Mouse (Mus musculus) myocyte (in vitro differentiated cells): Measurements from ENCODE around the gene Myo18a. TPM values are rescaled to one million over a fixed set of nuclear protein-coding genes. Genes with fewer than 3 reads are reported as not detected.
A peak's percentile ranks its signal among the peaks of the same experiment; 100 is the strongest.

ENCODE experiments used
- H3K27me3 ChIP-seq: one replicate; pipeline ENCODE4 v1.6.1; 2011; ENCODE audit not compliant: control insufficient read depth, insufficient read depth, insufficient read length
- H3K36me3 ChIP-seq: one replicate; pipeline ENCODE4 v1.6.1; 2011; ENCODE audit not compliant: control insufficient read depth, insufficient read depth
- H3K4me2 ChIP-seq: one replicate; pipeline ENCODE4 v1.6.1; 2011; ENCODE audit warnings: low read depth, control low read depth
- H3K4me3 ChIP-seq: one replicate; pipeline ENCODE4 v1.5.1; 2011; ENCODE audit warnings: mild to moderate bottlenecking, control low read depth, moderate library complexity
- H3K79me2 ChIP-seq: one replicate; pipeline ENCODE4 v1.6.1; 2011; ENCODE audit not compliant: control insufficient read depth, insufficient read depth
- H3ac ChIP-seq: one replicate; pipeline ENCODE4 v1.6.1; 2011; ENCODE audit not compliant: control insufficient read depth, insufficient read length
- CEBPB ChIP-seq: IDR thresholded peaks from 2 replicates; pipeline ENCODE4 v1.6.1; 2011; ENCODE audit warnings: mild to moderate bottlenecking, moderate library complexity; ENCODE audit not compliant: poor library complexity, insufficient read depth, severe bottlenecking
- E2F4 ChIP-seq: IDR thresholded peaks from one replicate; pipeline ENCODE4 v1.6.1; 2011; ENCODE audit warnings: mild to moderate bottlenecking, control low read depth, moderate library complexity; ENCODE audit not compliant: insufficient read depth
- MAX ChIP-seq: IDR thresholded peaks from one replicate; pipeline ENCODE4 v1.6.1; 2011; ENCODE audit warnings: low read depth, mild to moderate bottlenecking, control low read depth
- MYOD1 ChIP-seq, 3 experiments: IDR thresholded peaks; one replicate each; pipeline ENCODE4 v1.6.1; 2011; ENCODE audit warnings: control low read depth in 2 of 3, low read depth in 2 of 3, mild to moderate bottlenecking in 2 of 3, moderate library complexity in 1 of 3; ENCODE audit not compliant: insufficient read length in 2 of 3, control insufficient read depth in 1 of 3
- MYOG ChIP-seq, 3 experiments: IDR thresholded peaks; one replicate each; pipeline ENCODE4 v1.6.1; 2011; ENCODE audit warnings: control low read depth in 2 of 3, low read depth in 2 of 3, mild to moderate bottlenecking in 2 of 3; ENCODE audit not compliant: insufficient read length in 2 of 3, control insufficient read depth in 1 of 3, insufficient read depth in 1 of 3
- POLR2A ChIP-seq: IDR thresholded peaks from one replicate; pipeline ENCODE4 v1.6.1; 2011; ENCODE audit warnings: low read depth, mild to moderate bottlenecking, control low read depth, moderate library complexity; ENCODE audit not compliant: insufficient read length
- POLR2AphosphoS2 ChIP-seq: IDR thresholded peaks from one replicate; pipeline ENCODE4 v1.6.1; 2011; ENCODE audit warnings: low read depth, control low read depth; ENCODE audit not compliant: insufficient read length
- REST ChIP-seq: IDR thresholded peaks from one replicate; pipeline ENCODE4 v1.6.1; 2011; ENCODE audit warnings: mild to moderate bottlenecking, control low read depth, moderate library complexity; ENCODE audit not compliant: insufficient read depth, insufficient read length
- SRF ChIP-seq: IDR thresholded peaks from one replicate; pipeline ENCODE4 v1.6.1; 2011; ENCODE audit warnings: low read depth; ENCODE audit not compliant: control insufficient read depth, insufficient read length
- TCF12 ChIP-seq: IDR thresholded peaks from one replicate; pipeline ENCODE4 v1.6.1; 2011; ENCODE audit warnings: mild to moderate bottlenecking, control low read depth; ENCODE audit not compliant: poor library complexity, insufficient read depth, severe bottlenecking
- TCF3 ChIP-seq: IDR thresholded peaks from one replicate; pipeline ENCODE4 v1.6.1; 2011; ENCODE audit warnings: low read depth, control low read depth; ENCODE audit not compliant: insufficient read length
- USF1 ChIP-seq: IDR thresholded peaks from one replicate; pipeline ENCODE4 v1.6.1; 2011; ENCODE audit warnings: low read depth, mild to moderate bottlenecking, control low read depth, moderate library complexity
- polyA plus RNA-seq: library from polyadenylated mRNA; unstranded; fragments of >200 nt; fragmentation: generic; extraction: Trizol; gene quantifications from one replicate; pipeline ENCODE4 v1.2.1, GENCODE M21; 2012; ENCODE audit warnings: missing spikeins

Gene Myo18a
- polyA plus RNA-seq, 1 experiment, result 169 TPM

DNA sequence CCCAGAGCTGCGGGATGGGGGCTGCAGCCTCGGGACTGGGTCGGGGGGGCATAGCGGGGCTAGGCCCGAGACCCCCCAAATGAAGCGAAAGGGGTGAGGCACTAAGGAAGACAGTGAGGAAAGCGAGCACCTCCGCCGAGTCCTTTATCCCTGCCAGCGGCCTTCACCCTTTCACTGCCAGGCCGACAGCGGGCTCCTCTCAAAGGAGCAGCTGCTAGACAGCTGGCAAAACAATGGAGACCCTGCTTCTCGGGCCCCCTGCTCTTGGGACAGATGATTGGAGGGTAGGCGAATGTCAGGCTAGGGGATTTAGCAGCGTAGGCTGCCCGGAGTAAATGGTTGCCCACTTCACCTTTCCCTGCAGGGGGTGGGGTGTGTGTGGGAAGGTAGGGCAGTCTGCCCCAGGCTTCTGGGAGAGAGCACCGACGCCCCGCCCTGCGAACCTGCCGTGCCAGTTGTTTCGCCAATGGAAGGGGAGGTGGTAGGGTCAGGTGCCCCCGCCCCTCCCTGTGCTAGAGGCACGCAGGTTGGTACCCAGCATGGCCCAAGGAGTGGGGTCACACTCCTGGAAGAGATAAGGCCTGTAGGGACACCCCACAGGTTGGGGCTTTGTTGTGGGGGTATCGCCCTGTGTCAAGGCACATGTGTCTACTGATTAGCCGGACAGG lies 761 bp downstream of the Myo18a start:
- Histone ChIP-seq H3ac (peak overlapping the region; percentile 83), H3K27me3 (no peaks in the 10 kb centered on the region), H3K36me3 (no peaks in the 10 kb centered on the region), H3K79me2 (peaks cover 36% of the 10 kb centered on the region), H3K4me3 (peak overlapping the region; percentile 39), H3K4me2 (peak overlapping the region; percentile 87)
- TF ChIP-seq MYOD1 (IDR thresholded peaks at IDR 0.05; ENCODE audit: control insufficient read depth in 1 of 3, insufficient read length in 2 of 3, low read depth in 2 of 3), result peak in 2 of 3 experiments; percentile 64 to 65
- no peak for TF ChIP-seq USF1
- TF ChIP-seq MYOG (IDR thresholded peaks at IDR 0.05; ENCODE audit: control insufficient read depth in 1 of 3, insufficient read depth in 1 of 3, insufficient read length in 2 of 3, low read depth in 2 of 3), result peak in 1 of 3 experiments; percentile 74

DNA sequence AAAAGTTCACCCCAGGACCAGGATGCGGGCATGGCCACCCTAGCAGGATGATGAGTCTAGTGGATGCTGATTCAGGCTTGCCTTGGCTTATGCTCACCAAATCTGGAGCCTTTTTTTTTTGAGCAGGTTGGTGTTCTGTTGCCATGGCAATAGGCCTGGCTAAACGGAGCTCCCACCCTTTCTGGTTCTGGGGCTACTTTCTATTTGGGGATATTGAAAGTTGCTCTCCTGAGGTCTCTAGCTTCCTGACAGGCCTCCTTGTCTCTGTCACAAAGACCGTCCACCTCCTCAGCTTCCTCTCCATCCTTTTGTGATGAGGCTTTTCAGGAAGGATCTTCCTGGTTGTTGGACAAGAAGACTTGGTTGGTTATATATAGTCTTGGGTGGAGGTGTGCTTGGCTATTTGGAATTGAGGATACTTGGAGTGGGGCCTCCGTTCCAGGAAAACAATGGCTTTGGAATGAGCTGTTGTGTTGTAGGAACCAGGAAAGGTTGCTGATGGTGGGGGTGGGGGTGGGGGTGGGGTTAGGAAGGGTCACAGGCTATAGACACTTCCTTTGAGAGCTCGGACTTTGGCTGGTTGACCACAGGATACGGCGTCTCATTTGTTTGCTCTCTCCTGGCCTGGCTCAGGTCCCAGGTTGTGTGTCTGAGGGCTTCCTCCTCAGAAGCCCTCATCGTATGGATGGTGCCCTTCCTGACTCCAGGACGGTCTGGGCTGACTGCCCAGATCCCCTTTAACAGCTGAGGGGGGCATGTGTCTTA lies 1.8 kb downstream of the Myo18a start:
- Histone ChIP-seq H3K79me2 (peaks cover 38% of the 10 kb centered on the region), H3K27me3 (no peaks in the 10 kb centered on the region), H3ac (no peak overlapping the region), H3K36me3 (no peaks in the 10 kb centered on the region), H3K4me2 (no peak overlapping the region), H3K4me3 (no peak overlapping the region)
- TF ChIP-seq POLR2AphosphoS2 (no peak), MAX (no peak), MYOG (IDR thresholded peaks at IDR 0.05; ENCODE audit: control insufficient read depth in 1 of 3, insufficient read depth in 1 of 3, insufficient read length in 2 of 3, low read depth in 2 of 3) (no peak), USF1 (no peak), POLR2A (no peak), SRF (no peak), CEBPB (no peak)

DNA sequence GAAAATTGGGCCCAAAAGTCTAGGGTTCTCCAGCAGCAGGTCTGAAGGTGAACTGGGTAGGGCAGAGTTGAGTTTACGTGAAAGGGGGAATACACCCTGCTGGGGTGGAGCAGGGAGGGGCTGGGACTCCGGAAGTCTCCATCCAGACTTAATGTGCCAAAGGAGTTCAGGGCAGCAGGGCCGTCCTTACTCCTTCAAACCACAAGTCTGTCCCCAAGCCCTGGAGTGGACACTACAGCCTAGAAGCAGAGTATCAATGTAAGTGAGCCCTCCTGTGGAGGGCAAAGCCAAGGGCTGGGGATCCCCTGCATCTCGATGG lies 2.4 kb downstream of the Myo18a start:
- Histone ChIP-seq H3K79me2 (peaks cover 38% of the 10 kb centered on the region), H3K36me3 (no peaks in the 10 kb centered on the region), H3K4me3 (no peak overlapping the region), H3K27me3 (no peaks in the 10 kb centered on the region), H3K4me2 (no peak overlapping the region), H3ac (no peak overlapping the region)
- TF ChIP-seq TCF3 (no peak), E2F4 (no peak), MYOG (IDR thresholded peaks at IDR 0.05; ENCODE audit: control insufficient read depth in 1 of 3, insufficient read depth in 1 of 3, insufficient read length in 2 of 3, low read depth in 2 of 3) (no peak), USF1 (no peak), SRF (no peak), TCF12 (no peak), POLR2A (no peak)

DNA sequence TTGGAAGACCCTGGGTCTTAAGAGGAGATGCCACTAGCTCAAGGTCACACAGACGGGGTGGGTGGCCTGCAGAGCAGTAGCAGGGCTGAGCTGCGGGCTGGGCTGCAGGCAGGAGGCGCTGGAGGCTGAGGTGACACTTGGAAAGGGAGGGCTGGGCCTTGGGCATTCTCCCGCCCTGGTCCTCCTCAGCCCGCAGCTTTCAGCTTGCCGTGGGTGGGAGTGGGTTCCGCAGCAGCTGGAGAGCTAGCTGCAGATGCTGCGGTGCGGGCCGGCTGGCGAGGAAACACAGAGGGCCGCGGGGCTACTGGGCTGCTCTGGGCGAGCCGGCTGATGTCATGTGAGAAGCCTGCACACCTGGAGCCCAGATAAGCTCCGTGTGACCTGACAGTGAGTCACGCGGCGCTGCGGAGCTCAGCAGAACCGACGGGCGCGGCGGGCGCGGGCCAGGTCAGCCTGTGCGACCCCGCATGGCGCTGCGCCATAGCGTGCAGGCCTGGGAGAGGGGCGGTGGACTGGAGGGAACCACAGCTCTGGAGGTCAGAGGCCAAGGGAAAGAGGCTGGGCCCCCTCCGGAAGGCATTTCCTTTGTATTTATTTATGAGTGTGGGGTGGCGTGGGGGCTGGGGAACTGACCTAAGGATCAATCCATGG lies 3.4 kb downstream of the Myo18a start:
- TF ChIP-seq MYOG (IDR thresholded peaks at IDR 0.05; ENCODE audit: control insufficient read depth in 1 of 3, insufficient read depth in 1 of 3, insufficient read length in 2 of 3, low read depth in 2 of 3) (peak in 1 of 3 experiments; percentile 31), POLR2A (no peak), MAX (no peak), MYOD1 (IDR thresholded peaks at IDR 0.05; ENCODE audit: control insufficient read depth in 1 of 3, insufficient read length in 2 of 3, low read depth in 2 of 3) (peak in 1 of 3 experiments; percentile 19)
- Histone ChIP-seq H3K4me2 (no peak overlapping the region), H3K79me2 (peaks cover 38% of the 10 kb centered on the region)

DNA sequence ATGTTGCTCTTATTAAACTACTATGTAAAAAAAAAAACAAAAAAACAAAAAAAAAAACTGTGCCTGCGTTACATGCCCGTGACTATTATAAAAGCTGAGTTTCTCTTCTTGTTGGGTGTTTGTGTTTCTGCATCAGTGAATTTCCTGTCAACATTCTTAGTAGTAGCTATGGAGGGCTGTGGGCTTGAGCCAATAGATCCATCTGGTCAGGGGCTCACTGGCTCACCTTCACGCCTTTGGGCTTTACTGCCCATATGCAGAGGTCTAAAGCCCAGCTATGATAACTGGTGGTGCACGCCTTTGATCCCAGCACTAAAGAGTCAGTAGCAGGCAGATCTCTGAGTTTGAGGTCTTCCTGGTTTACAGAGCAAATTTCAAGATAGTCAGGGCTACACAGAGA lies 6.5 kb downstream of the Myo18a start:
- no peak overlapping the region for H3ac ChIP-seq
- TF ChIP-seq TCF3 (no peak), POLR2A (no peak), USF1 (no peak), REST (no peak), POLR2AphosphoS2 (no peak), MYOD1 (IDR thresholded peaks at IDR 0.05; ENCODE audit: control insufficient read depth in 1 of 3, insufficient read length in 2 of 3, low read depth in 2 of 3) (no peak), E2F4 (no peak), MYOG (IDR thresholded peaks at IDR 0.05; ENCODE audit: control insufficient read depth in 1 of 3, insufficient read depth in 1 of 3, insufficient read length in 2 of 3, low read depth in 2 of 3) (no peak), CEBPB (no peak), SRF (no peak), TCF12 (no peak), MAX (no peak)
- H3K79me2 ChIP-seq, result peaks cover 29% of the 10 kb centered on the region
- no peaks in the 10 kb centered on the region for H3K36me3 ChIP-seq
- no peak overlapping the region for H3K4me3 ChIP-seq
- H3K27me3 ChIP-seq, result no peaks in the 10 kb centered on the region
- H3K4me2 ChIP-seq, result no peak overlapping the region

More for the DNA sequence above, 3.4 kb downstream of the Myo18a start:
- Histone ChIP-seq H3K36me3 (no peaks in the 10 kb centered on the region), H3K27me3 (no peaks in the 10 kb centered on the region), H3ac (no peak overlapping the region), H3K4me3 (no peak overlapping the region)
